Mouse (Mus musculus): ENCODE data around the gene Rab43. TPM values are rescaled to one million over a fixed set of nuclear protein-coding genes. Genes with fewer than 3 reads are reported as not detected.

Rab43 gene
- polyA plus RNA-seq (2014; fragmentation: Nextera tagmentation; extraction: Ambion mirVana): 3.8 and 4.9 TPM in 2 replicates

DNA sequence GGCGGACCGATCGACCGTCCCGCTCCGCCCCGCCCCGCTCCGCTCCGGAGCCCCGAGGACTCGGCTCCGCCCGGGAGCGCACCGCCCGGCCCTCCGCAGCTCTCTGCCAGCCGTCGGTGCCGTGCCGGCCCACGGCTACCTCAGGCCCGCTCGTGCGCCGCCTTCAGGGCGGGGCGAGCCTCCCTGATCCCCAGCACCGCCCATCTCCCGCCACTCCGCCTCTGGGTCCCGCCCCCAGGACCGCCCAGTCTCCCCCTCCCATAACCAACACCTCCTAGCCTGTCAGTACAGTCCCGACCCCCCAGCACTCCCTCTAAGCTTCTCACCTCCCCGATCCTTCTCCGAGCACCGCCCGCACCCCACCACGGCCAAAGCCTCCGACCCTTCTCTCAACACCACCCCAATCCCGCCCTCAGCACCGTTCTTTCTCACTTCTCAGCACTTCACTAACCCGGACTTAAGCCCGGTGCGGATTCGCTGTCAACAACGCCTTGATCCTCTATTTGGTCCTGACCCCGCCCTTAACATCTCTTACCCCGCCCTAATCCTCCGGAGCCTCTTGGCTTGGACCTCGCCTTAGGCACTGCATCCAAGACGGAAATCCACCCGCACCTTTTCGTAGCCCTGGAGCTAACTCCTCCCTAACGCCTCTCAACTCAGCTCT lies at the start of gene Rab43:
Gene Rab43, minus strand, starts transcription at position 490 of the 664 bp plus-strand sequence.
- Histone ChIP-seq H3K4me1 (ENCODE audit: control insufficient read depth, insufficient read depth, low read length) (peaks cover 5% of the 10 kb centered on the region), H3K36me3 (ENCODE audit: control insufficient read depth, insufficient read depth, low read length) (peaks cover 35% of the 10 kb centered on the region; the same call in 1 of the 2 replicates), H3K9me3 (replicated peaks; ENCODE audit: control insufficient read depth, low read length) (no peaks in the 10 kb centered on the region), H3K4me3 (ENCODE audit: low read depth, low read length) (peak within 1 kb of the TSS; percentile 68), H3K27ac (ENCODE audit: low read depth, low read length) (peak within 1 kb of the TSS; percentile 44; the same call in 1 of the 2 replicates), H3K4me2 (ENCODE audit: low read length) (peak within 1 kb of the TSS; percentile 95), H3K9ac (ENCODE audit: low read length) (peak within 1 kb of the TSS; percentile 76), H3K27me3 (replicated peaks; ENCODE audit: control insufficient read depth, insufficient read depth, low read length) (no peaks in the 10 kb centered on the region)
- ATAC-seq: peak; percentile 99
- DNase-seq (ENCODE audit: low spot score): peak; percentile 91
- WGBS: under 1% methylated on average over 47 of the region's 56 CpGs

DNA sequence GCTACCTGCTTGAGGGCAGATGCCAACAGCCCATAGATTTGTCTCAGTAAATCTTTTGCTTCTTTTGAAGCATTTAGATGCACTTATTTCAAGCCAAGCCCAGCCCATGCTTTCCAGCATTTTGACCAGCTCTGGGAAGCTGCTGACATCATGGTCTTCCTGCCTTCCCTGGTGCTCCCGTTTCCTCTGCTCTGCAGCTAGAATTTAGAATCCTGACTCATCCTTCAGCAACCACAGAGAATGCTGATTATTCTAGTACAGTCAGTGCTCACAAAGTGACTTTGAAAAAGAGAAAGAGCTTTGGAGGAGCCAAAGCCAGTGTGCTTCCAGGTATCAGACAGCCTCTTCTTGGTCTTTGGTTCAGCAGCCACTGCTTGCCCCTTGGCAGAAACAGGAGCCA lies 45.1 kb upstream of the Rab43 start:
- no peak overlapping the region for H3K9ac ChIP-seq (ENCODE audit: low read length)
- no peaks in the 10 kb centered on the region for H3K9me3 ChIP-seq (replicated peaks; ENCODE audit: control insufficient read depth, low read length)
- H3K4me1 ChIP-seq (ENCODE audit: control insufficient read depth, insufficient read depth, low read length): no peaks in the 10 kb centered on the region
- no peak overlapping the region for H3K27ac ChIP-seq (ENCODE audit: low read depth, low read length)
- H3K4me2 ChIP-seq (ENCODE audit: low read length): no peak overlapping the region
- DNase-seq (ENCODE audit: low spot score): no peak
- no peak for ATAC-seq
- no peaks in the 10 kb centered on the region for H3K36me3 ChIP-seq (ENCODE audit: control insufficient read depth, insufficient read depth, low read length)
- no peaks in the 10 kb centered on the region for H3K27me3 ChIP-seq (replicated peaks; ENCODE audit: control insufficient read depth, insufficient read depth, low read length)
- whole genome bisulfite sequencing: 74% methylated on average over 1 of the region's 1 CpGs
- no peak overlapping the region for H3K4me3 ChIP-seq (ENCODE audit: low read depth, low read length)

DNA sequence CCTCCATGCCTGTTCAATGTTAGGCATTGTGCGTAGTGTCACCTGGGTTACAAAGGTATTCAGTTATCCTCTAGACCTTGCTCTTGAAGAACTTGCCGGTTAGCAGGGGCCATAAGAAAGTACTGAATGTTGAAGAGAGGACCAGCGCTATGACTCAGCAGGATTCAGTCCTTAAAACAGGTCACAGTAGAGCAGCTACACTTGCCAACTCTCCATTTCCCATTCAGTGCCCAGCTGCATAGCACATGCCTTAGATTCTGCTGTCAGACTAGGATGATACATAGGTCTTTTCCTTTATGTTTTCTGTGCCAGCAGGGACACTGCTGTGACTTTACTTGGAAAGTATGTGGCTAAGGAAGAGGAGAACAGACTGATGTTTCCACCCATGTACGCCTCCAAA lies 41.5 kb upstream of the Rab43 start:
- DNase-seq (ENCODE audit: low spot score) (no peak), ATAC-seq (no peak)
- Histone ChIP-seq H3K27ac (ENCODE audit: low read depth, low read length) (no peak overlapping the region), H3K36me3 (ENCODE audit: control insufficient read depth, insufficient read depth, low read length) (no peaks in the 10 kb centered on the region), H3K9me3 (replicated peaks; ENCODE audit: control insufficient read depth, low read length) (no peaks in the 10 kb centered on the region), H3K27me3 (replicated peaks; ENCODE audit: control insufficient read depth, insufficient read depth, low read length) (no peaks in the 10 kb centered on the region), H3K9ac (ENCODE audit: low read length) (no peak overlapping the region), H3K4me1 (ENCODE audit: control insufficient read depth, insufficient read depth, low read length) (peaks cover 9% of the 10 kb centered on the region), H3K4me2 (ENCODE audit: low read length) (no peak overlapping the region), H3K4me3 (ENCODE audit: low read depth, low read length) (no peak overlapping the region)
- 89% methylated on average over 4 of the region's 4 CpGs for WGBS

DNA sequence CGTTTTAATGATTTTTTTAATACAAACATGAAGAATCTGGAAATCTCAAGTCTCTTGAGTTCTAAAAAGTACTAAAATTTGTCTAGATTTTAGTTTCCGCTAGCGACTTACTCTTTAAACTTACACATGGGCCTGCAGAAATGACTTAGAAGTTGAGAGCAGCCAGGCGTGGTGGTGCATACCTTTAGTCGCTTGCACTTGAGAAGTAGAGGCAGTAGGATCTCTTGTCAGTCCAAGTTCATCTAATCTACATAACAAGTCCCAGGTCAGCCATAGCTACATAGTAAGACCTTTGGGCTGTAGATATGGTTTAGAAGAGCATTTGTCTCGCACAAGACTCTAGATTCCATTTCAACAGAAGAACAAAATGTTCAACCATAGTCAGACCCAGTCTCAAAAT lies 39.9 kb upstream of the Rab43 start:
- H3K27me3 ChIP-seq (replicated peaks; ENCODE audit: control insufficient read depth, insufficient read depth, low read length): no peaks in the 10 kb centered on the region
- DNase-seq (ENCODE audit: low spot score): no peak
- no peak overlapping the region for H3K4me3 ChIP-seq (ENCODE audit: low read depth, low read length)
- no peaks in the 10 kb centered on the region for H3K9me3 ChIP-seq (replicated peaks; ENCODE audit: control insufficient read depth, low read length)
- no peak for ATAC-seq
- WGBS: 83% methylated on average over 6 of the region's 6 CpGs
- H3K4me1 ChIP-seq (ENCODE audit: control insufficient read depth, insufficient read depth, low read length): peaks cover 12% of the 10 kb centered on the region
- H3K9ac ChIP-seq (ENCODE audit: low read length): no peak overlapping the region
- no peaks in the 10 kb centered on the region for H3K36me3 ChIP-seq (ENCODE audit: control insufficient read depth, insufficient read depth, low read length)
- H3K27ac ChIP-seq (ENCODE audit: low read depth, low read length): no peak overlapping the region
- no peak overlapping the region for H3K4me2 ChIP-seq (ENCODE audit: low read length)

DNA sequence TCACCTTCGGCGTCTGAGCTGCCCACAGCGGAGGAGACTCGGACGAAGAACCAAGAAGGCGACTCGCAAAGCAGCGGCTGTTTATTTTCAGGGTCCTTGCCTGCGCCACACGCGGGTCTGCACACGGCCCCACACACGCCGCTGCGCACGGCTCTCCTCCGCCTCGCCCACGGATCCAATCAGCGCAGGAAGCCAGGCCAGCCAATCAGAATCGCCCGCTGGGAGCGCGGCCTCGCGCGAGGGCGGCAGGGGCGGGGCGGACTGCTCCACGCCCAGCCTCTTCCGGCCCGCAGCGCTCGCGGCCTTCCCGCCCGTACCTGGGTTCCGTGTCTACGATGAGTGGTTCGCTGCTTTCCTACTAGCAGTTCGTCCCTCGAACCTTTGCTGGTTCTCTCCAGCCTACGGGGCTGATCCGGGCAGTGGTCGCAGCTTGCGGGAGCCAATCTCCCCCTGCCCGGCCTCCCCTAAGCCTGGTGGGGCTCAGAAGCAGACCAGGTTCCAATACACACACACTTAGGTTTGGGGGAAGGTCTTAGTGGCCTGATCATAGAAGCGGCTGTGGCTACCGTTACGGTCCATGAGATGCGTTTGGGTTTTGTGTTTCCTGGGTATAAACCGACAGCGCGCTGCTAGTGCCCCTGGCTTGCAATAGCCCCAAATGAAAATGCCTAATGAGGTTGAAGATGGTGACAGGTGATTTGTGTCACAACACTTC lies 39.1 kb upstream of the Rab43 start, which contains the start of gene Cnbp:
Gene Cnbp, minus strand, starts transcription at position 207 of the 715 bp plus-strand sequence.
- no peaks in the 10 kb centered on the region for H3K27me3 ChIP-seq (replicated peaks; ENCODE audit: control insufficient read depth, insufficient read depth, low read length)

DNA sequence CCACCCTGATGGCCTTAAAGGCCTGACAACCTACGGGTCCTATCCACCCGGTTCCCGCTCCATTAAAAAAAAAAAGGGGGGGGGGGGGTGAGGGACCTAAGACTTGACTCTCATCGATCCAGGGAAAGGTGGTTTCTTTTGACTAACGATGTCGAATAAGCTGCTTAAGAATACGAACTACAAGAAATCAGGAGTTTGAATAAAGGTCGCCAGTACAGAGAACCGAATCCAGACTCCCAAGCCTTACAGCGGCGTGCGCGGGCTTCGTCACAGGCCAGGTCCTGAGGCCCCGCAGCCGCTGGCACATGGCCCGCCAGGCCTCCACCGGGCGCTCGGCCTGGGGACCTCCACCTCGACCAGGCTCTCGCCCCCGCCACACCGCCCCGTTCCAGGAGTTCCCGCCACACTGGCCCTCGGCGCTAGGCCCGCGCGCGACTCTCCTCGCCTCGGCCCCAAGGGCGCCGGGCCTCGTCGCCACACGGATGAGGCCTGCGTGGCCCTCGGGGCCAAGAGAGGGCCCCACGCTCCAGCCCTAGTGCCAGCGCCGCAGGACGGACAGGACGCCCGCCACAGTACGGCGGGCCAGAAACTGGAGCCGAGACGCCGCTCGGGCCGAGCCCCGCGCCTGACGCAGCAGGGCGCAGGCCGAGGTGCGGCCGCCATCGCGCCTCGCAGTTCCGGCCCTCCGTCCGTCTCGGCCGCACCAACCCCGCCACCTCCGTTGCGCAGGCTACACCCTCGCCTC lies 38.4 kb upstream of the Rab43 start:
- Histone ChIP-seq H3K27me3 (replicated peaks; ENCODE audit: control insufficient read depth, insufficient read depth, low read length) (no peaks in the 10 kb centered on the region), H3K4me3 (ENCODE audit: low read depth, low read length) (peak overlapping the region; percentile 100), H3K36me3 (ENCODE audit: control insufficient read depth, insufficient read depth, low read length) (peaks cover 3% of the 10 kb centered on the region), H3K4me1 (ENCODE audit: control insufficient read depth, insufficient read depth, low read length) (peaks cover 12% of the 10 kb centered on the region), H3K9me3 (replicated peaks; ENCODE audit: control insufficient read depth, low read length) (no peaks in the 10 kb centered on the region), H3K4me2 (ENCODE audit: low read length) (peak overlapping the region; percentile 66), H3K27ac (ENCODE audit: low read depth, low read length) (peak overlapping the region; percentile 91), H3K9ac (ENCODE audit: low read length) (peak overlapping the region; percentile 97)
- WGBS: under 1% methylated on average over 73 of the region's 73 CpGs
- DNase-seq (ENCODE audit: low spot score): peak; percentile 41
- peak; percentile 64 for ATAC-seq

More for the DNA sequence above, 39.1 kb upstream of the Rab43 start, which contains the start of gene Cnbp:
- under 1% methylated on average over 54 of the region's 55 CpGs for WGBS
- H3K9ac ChIP-seq (ENCODE audit: low read length): peak within 1 kb of the TSS; percentile 97
- peak; percentile 99 for ATAC-seq
- H3K4me3 ChIP-seq (ENCODE audit: low read depth, low read length): peak within 1 kb of the TSS; percentile 100
- H3K4me2 ChIP-seq (ENCODE audit: low read length): peak within 1 kb of the TSS; percentile 66
- peak; percentile 98 for DNase-seq (ENCODE audit: low spot score)
- H3K9me3 ChIP-seq (replicated peaks; ENCODE audit: control insufficient read depth, low read length): no peaks in the 10 kb centered on the region
- H3K36me3 ChIP-seq (ENCODE audit: control insufficient read depth, insufficient read depth, low read length): no peaks in the 10 kb centered on the region; the same call in 1 of the 2 replicates
- H3K27ac ChIP-seq (ENCODE audit: low read depth, low read length): peak within 1 kb of the TSS; percentile 91
- peaks cover 12% of the 10 kb centered on the region for H3K4me1 ChIP-seq (ENCODE audit: control insufficient read depth, insufficient read depth, low read length)

DNA sequence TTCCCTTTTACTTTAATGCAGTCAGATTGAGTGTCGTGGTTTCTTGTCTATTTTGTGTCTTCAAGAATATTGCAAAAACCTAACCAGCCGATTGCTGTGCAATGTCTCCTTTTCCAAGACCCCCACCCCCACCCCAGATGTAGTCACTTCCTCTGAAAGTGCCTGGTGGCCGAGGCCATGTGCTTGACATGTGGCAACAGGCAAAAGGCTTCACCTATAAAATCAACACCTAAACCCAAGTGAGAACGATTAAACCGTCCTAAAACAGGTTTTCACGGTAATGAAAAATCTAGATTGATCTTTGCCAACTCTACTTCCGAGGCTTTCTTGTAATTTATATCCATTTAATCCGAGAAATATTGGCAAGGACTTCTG lies 37.8 kb upstream of the Rab43 start:
- DNase-seq (ENCODE audit: low spot score): no peak
- peak overlapping the region; percentile 100 for H3K4me3 ChIP-seq (ENCODE audit: low read depth, low read length)
- no peak overlapping the region for H3K27ac ChIP-seq (ENCODE audit: low read depth, low read length)

DNA sequence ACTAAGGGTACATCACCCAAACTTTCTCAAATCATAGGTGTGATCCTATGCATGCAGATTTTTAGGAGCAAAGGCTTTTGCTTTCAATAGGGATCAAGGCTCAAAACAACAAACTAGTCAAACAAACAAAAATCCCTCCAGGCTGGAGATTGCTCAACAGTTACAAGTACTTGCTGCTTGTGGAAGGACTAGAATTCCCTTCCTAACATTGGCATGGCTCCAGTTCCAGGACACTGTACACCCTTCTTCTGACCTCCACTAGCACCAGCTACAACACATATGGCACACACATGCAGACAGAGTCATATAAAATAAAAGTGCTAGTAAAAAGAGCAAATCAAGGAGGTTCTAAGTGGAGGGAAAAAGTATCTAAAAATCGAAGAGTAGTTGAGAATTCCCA lies 34.8 kb upstream of the Rab43 start:
- no peak for ATAC-seq
- DNase-seq (ENCODE audit: low spot score): no peak
- no peaks in the 10 kb centered on the region for H3K27me3 ChIP-seq (replicated peaks; ENCODE audit: control insufficient read depth, insufficient read depth, low read length)
- H3K4me2 ChIP-seq (ENCODE audit: low read length): no peak overlapping the region
- peaks cover 12% of the 10 kb centered on the region for H3K4me1 ChIP-seq (ENCODE audit: control insufficient read depth, insufficient read depth, low read length)
- H3K9ac ChIP-seq (ENCODE audit: low read length): 0 out of 2 replicates have a peak overlapping the region, but pooled peaks have one; percentile 25
- no peak overlapping the region for H3K27ac ChIP-seq (ENCODE audit: low read depth, low read length)
- peaks cover 36% of the 10 kb centered on the region for H3K36me3 ChIP-seq (ENCODE audit: control insufficient read depth, insufficient read depth, low read length)
- WGBS: 85% methylated on average over 1 of the region's 1 CpGs
- H3K4me3 ChIP-seq (ENCODE audit: low read depth, low read length): no peak overlapping the region
- H3K9me3 ChIP-seq (replicated peaks; ENCODE audit: control insufficient read depth, low read length): no peaks in the 10 kb centered on the region

More for the DNA sequence above, 37.8 kb upstream of the Rab43 start:
- peaks cover 9% of the 10 kb centered on the region for H3K36me3 ChIP-seq (ENCODE audit: control insufficient read depth, insufficient read depth, low read length)
- under 1% methylated on average over 8 of the region's 8 CpGs for WGBS
- H3K27me3 ChIP-seq (replicated peaks; ENCODE audit: control insufficient read depth, insufficient read depth, low read length): no peaks in the 10 kb centered on the region
- H3K9ac ChIP-seq (ENCODE audit: low read length): peak overlapping the region; percentile 97
- H3K4me1 ChIP-seq (ENCODE audit: control insufficient read depth, insufficient read depth, low read length): peaks cover 12% of the 10 kb centered on the region
- ATAC-seq: no peak
- peak overlapping the region; percentile 66 for H3K4me2 ChIP-seq (ENCODE audit: low read length)
- H3K9me3 ChIP-seq (replicated peaks; ENCODE audit: control insufficient read depth, low read length): no peaks in the 10 kb centered on the region

Data from forebrain, embryonic 14.5 days (tissue).